Mouse (Mus musculus) frontal cortex, adult (tissue): ENCODE data around the gene Fam81a.

ENCODE experiments used
- ATAC-seq: cut with Nextera tagmentation; 2 replicates; pipeline ENCODE4 v1.9.2; 2017; ENCODE audit warnings: mild to moderate bottlenecking, moderate library complexity, mixed read lengths; ENCODE audit not compliant: low TSS enrichment

Gene Fam81a

DNA sequence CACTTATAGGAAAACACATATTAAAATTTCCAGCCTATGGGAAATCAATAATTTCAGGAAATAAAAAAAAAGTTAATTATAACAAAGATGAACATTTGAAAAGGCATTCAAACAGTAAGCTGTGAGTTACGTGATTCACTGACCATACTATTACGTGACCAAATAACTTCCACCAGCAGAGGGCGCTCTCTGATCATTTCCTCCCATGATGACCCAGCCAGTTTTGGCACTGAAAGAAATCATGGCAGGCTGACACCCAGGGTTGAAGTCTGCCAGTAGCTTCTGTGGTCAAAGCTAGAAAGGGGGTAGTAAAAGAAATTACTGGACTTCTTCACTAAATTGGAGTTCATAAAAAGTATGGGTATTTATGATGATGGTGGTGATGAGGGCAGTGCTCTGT, 33.1 kb downstream of the Fam81a start:
- no peak for ATAC-seq

DNA sequence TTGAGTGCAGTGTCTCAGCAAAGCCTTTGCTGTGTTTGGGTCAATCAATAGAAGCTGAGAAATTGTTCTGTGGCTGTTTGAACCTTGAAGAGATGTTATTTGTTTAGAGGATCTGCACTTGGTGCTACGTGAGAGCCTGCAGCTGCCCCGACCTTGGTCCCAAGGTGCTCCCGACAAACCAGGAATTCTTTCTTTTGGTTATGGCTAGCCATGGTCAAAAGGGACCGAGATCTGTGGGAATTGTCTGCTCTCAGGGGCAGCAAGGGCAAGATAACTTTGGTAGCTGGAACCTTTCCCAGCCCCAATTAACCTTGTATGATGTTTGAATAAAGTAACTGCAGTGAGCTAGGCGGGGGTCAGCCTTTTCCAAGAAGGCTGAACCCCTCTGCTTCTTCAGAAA, 34.2 kb downstream of the Fam81a start:
- ATAC-seq = no peak

DNA sequence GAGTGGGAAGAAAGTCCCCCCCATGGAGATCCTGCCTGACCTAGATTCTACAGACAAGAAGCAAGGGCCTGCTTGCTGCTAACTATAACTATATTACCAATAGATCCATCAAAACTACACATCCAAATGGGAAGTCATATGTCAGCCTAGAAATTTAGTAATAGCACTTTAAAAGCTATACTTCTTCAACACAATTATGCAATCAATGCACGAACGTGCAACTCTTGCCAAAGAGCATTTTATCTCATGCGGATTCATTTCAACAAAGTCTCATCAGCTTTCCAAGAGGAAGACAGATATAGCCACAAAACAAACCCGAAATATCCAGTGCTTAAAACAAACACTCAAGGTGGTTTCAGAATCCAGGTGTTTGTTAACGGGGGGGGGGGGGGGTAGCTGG, 36.8 kb downstream of the Fam81a start:
- peak; percentile 41 for ATAC-seq

GRCm38 (mm10) chr9:70103106-70103505, 39.3 kb downstream of the Fam81a start:
- peak; percentile 38; the same call in 1 of the 2 replicates for ATAC-seq

GRCm38 (mm10) chr9:70097542-70097941, 44.8 kb downstream of the Fam81a start:
- ATAC-seq = no peak

- no peak for ATAC-seq
Observed at GRCm38 (mm10) chr9:70095016-70095415, 47.3 kb downstream of the Fam81a start.

DNA sequence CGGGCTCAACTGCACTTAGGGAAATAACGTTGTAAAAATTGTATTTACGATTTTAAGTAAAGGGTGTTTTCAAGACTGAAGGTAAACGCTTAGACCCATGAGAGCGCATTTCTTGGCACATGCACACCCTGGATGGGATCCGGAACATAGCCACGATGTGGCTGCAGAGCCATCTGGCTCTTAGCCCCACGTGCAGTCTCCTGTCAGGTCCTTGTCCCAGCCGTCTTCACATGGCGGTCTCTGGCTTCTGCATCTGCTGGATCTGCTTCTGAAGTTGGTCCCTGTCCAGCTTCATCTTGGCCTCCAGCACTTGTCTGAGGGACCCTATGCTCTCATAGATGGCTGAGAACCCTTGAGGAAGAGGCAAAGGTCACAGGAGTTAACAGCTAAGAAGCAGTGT, 51.8 kb downstream of the Fam81a start:
- ATAC-seq = no peak

- ATAC-seq = no peak; the same call in 1 of the 2 replicates
Observed at GRCm38 (mm10) chr9:70088786-70089096, 53.6 kb downstream of the Fam81a start.

DNA sequence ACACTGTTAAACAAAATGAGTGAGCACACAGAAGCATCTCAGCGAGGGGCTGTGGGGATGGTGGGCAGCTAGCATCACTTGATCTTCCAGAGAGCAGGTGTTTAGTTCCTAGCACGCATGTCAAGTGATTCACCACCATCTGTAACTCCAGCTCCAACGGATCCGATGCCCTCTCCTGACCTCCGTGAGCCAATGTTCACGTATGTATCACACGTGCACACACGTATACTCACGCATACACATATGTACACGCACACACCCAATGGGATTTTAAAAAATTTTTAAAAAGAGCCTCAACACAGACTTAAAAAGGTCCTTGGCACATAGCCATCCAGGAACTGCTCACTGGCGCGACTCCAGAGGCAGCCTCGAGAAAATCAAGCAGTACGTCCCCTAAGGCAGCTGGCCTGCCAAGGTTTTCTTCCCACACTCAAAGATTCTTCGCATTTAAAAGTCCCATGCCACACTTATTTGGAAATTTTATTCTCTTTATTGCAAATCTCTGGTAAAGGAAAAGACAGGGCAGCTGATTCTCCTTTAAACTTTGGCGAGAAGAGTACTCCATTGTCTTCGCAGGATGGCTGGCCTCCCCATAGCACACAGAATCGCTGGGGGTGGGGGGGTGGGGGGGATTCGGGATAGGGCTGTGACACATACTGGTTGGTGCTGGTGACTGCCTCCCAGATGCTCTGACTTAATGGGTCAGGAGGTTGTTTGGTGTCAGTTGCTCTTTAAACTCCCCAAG, 54.1 kb downstream of the Fam81a start:
- ATAC-seq = 0 out of 2 replicates have a peak, but pooled peaks have one; percentile 20

- ATAC-seq = no peak
Observed at GRCm38 (mm10) chr9:70087379-70087778, 55.0 kb downstream of the Fam81a start.

- ATAC-seq = no peak
Observed at GRCm38 (mm10) chr9:70086091-70086490, 56.3 kb downstream of the Fam81a start.

GRCm38 (mm10) chr9:70084107-70084506, 58.3 kb downstream of the Fam81a start:
- peak; percentile 56 for ATAC-seq

DNA sequence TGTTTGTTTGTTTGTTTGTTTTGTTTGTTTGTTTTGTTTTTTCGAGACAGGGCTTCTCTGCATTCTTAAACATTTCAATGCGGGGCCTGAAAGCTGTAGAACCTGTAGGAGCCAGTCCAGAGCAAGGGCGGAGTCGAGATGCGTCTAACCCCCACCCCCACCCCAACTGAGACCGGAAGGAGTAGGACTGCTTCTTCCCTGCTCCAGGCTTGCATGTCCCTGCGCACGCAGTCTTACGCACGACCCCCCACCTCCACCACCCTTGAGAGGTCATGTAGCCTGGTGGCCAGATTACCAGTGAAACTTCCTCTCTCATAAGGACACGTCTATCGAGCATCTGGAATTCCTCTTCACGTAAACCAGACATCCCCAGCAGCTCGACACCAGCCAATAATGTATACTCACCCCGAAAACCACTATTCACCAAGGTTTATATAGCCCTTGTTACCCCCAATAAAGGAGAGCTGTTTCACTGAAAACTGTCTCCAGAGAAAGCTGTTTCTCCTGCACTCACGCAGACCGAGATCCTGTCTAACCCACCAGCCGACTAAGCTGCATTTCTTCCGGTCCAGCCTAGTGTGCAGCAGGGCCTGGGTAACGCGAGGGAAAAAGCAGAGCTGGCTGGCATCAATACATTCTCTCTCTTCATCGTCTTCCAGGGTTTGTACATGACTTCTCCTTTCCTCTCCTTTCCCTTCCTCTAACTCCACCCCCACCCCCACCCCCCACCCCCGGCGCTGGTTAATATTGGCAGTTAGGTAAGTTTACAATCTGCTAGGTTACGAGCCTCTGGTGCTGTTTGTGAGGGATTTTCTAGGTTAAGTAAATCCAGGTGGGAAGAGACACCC, 59.8 kb downstream of the Fam81a start:
- ATAC-seq = no peak

DNA sequence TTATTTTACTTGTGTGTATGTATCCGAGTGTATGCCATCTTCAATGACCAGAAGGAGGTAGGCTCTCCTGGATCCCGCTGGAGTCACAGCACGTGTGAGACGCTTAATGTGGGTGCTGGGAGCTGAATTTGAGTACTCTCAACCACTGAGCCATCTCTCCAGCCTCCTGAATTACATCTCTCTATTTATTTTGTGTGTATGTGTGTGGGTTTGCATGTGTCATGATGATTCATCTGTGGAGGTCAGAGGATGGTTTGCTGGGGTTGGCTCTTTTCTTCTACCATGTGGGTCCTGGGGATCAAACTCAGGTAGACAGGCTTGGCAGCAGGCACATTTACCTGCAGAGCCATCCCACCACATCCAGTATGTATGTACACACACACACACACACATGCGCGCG, 60.6 kb downstream of the Fam81a start:
- no peak for ATAC-seq

GRCm38 (mm10) chr9:70080976-70081375, 61.4 kb downstream of the Fam81a start:
- ATAC-seq = no peak

- no peak for ATAC-seq
Observed at GRCm38 (mm10) chr9:70080027-70080800, 62.1 kb downstream of the Fam81a start.

DNA sequence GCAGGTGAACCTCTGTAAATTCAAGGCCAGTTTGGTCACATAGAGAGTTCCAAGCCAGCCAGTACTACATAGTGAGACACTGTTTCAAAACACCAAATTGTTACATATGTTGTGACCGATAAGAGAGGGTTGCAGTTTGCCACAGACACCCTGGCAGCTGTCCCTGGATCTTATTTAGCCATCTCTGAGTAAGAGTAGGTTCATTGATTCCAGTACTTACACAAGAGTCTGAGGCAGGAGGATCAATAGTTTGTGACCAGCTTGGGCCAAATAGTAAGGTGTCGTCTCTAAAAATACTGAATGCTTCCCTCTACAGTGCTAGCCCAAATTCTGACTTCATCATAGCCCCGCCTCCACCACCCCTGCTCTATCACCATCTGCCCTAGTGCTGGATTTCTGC, 64.3 kb downstream of the Fam81a start:
- ATAC-seq = no peak

DNA sequence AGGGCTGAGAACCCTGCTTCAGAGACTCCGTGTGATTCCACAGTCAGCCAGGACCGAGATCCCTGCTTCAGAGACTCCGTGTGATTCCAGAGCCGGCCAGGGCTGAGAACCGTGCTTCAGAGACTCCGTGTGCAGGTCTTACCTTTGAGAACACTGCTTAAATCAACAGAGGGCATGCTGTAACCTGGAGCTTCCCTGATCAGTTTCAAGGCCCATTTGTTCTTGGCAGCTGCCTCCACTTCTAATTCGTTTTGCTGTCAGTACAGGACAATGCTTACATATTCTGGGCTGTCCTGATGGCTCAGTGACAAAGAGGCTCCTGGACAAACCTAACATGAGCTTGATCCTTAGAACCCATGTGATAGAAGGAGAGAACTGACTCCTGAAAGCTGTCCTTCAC, 65.2 kb downstream of the Fam81a start:
- ATAC-seq = no peak

- ATAC-seq = no peak
Observed at GRCm38 (mm10) chr9:70072387-70072786, 70.0 kb downstream of the Fam81a start.

DNA sequence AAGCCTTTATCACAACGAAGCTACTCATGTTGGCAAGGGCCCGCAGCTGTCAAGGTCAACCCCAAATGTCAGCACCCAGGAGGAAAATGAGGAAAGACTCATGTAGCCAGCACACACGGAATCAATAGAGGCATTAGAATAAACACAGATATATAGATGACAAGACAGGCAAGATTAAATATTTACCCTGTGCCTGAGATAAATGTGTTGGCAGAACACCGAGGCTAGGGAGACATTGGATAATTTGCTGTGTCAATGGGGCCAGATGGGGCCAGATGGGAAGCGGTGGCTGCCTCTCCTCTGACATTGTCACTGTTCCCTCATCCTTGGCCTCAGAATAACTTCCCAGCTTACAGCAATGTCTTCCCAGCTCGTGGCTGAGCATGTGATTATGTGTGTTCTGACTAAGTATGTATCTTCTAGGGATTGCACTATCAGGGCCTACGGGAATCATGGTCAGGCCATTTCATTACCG, 72.4 kb downstream of the Fam81a start:
- ATAC-seq = no peak

DNA sequence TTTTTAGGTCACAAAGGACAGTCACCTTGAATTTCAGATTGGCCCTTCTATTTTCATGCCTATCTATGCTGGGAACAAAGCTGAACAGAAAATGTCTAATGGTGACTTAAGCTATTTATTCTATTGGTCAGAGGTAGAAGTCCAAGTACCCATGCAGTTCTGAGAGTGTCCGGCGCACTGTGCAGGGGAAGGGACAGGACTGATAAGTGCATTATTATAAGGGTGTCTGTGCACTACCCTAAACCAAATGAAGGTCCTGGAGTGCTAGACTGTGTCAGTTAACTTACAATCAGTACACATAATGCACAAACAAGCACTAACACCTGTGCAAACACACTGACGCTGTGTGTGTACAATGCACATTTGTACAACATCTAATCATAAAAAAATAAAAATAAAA, 74.9 kb downstream of the Fam81a start:
- ATAC-seq = no peak

- ATAC-seq = no peak
Observed at GRCm38 (mm10) chr9:70062012-70062411, 80.3 kb downstream of the Fam81a start.
